In the genomic region with DNA sequence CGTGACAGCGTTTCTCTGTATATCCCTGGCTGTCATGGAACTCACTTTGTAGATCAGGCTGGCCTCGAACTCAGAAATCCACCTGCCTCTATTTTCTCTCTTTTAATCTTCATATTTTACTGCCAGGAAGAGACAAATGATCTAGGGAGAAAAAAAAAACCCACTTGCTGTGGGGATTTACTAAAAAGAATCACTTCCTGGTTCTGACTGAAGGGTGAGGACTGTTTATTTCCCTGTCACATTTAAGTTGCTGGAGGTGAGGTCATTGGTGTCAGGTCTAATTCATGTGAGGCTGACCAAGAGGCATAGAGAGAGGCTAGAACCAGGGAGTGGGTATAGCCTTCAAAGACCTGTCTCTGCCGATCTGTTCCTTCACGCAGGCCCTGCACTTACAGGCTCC, we compare ENCODE assay signal across 11 mouse cellular contexts. TPM values are rescaled to one million over a fixed set of nuclear protein-coding genes. Genes with fewer than 3 reads are reported as not detected.
DNase-seq lines count a peak whose midpoint lies in the region; ATAC-seq and TF ChIP-seq lines count a peak whose summit lies in the region.
"Had no signal": no experiment of that assay in that cellular context is flagged by ENCODE, and none has a peak within 500 bp of the region (broad histone marks: within the 10 kb centered on the region; RNA-seq: fewer than 3 reads in every experiment).

No protein-coding gene starts in this region.

- no peak for TF ChIP-seq EP300 in liver, embryonic 14.5 days (IDR thresholded peaks at IDR 0.05; ENCODE audit: low read depth)
- no peak for TF ChIP-seq EP300 in stomach, postnatal 0 days (optimal IDR thresholded peaks at IDR 0.05)

- TF ChIP-seq CTCF in liver, embryonic 14.5 days (IDR thresholded peaks at IDR 0.05; ENCODE audit: low read depth): no peak
- no peak for TF ChIP-seq CTCF in stomach, postnatal 0 days (IDR thresholded peaks at IDR 0.05; ENCODE audit: low read depth)

- no peak for DNase-seq in heart, postnatal 10 days
- peak; percentile 23 for DNase-seq in retina, postnatal 1 day
- no peak for DNase-seq in retina, embryonic 14.5 days (ENCODE audit: low spot score)
- no peak for DNase-seq in liver, embryonic 14.5 days (ENCODE audit: low read depth in 3 of 3, low spot score in 3 of 3)
- no peak for DNase-seq in stomach, postnatal 0 days (ENCODE audit: low spot score)
- no peak for DNase-seq in urinary bladder, postnatal 25 days (ENCODE audit: low spot score)
- DNase-seq in yolk sac, embryonic 10.5 days (ENCODE audit: low spot score): no peak
- DNase-seq: gastrocnemius, postnatal 36 days; kidney, postnatal 25 days had no signal

- no peaks in the 10 kb centered on the region for H3K27me3 ChIP-seq in heart, embryonic 16.5 days (ENCODE audit: control insufficient read depth, insufficient read depth, low read length)
- no peaks in the 10 kb centered on the region for H3K27me3 ChIP-seq in liver, embryonic 14.5 days (ENCODE audit: control insufficient read depth, insufficient read depth, low read length)
- no peaks in the 10 kb centered on the region for H3K27me3 ChIP-seq in stomach, postnatal 0 days (ENCODE audit: control insufficient read depth, insufficient read depth, low read length)
- H3K27me3 ChIP-seq: lung, embryonic 15.5 days had no signal

- H3K4me1 ChIP-seq in heart, embryonic 16.5 days (ENCODE audit: control insufficient read depth, insufficient read depth, low read length): peaks cover 78% of the 10 kb centered on the region
- peaks cover 57 to 62% of the 10 kb centered on the region in 2 experiments for H3K4me1 ChIP-seq in liver, embryonic 14.5 days (replicated peaks; ENCODE audit: control insufficient read depth in 2 of 2, insufficient read depth in 2 of 2, low read length in 1 of 2)
- peaks cover 7% of the 10 kb centered on the region for H3K4me1 ChIP-seq in stomach, postnatal 0 days (replicated peaks; ENCODE audit: control insufficient read depth, insufficient read depth)

- H3K27ac ChIP-seq in heart, embryonic 16.5 days (ENCODE audit: low read length): peak overlapping the region; percentile 97
- H3K27ac ChIP-seq in liver, embryonic 14.5 days: no peak overlapping the region
- peak overlapping the region; percentile 75 for H3K27ac ChIP-seq in stomach, postnatal 0 days (replicated peaks)
- H3K27ac ChIP-seq: lung, embryonic 15.5 days had no signal

- H3K4me2 ChIP-seq in heart, embryonic 16.5 days (ENCODE audit: low read depth, low read length): peak overlapping the region; percentile 81
- peak overlapping the region; percentile 100; the same call in 1 of the 2 replicates for H3K4me2 ChIP-seq in liver, embryonic 14.5 days (ENCODE audit: low read depth)
- no peak overlapping the region for H3K4me2 ChIP-seq in stomach, postnatal 0 days (replicated peaks; ENCODE audit: low read depth)

- no peak for ATAC-seq in heart, embryonic 16.5 days (replicated peaks; ENCODE audit: extremely low read depth, insufficient read depth, low FRiP score)
- no peak for ATAC-seq in liver, embryonic 14.5 days (ENCODE audit: insufficient read depth)
- no peak for ATAC-seq in stomach, postnatal 0 days (ENCODE audit: low FRiP score, low TSS enrichment)

- peak overlapping the region; percentile 99 for H3K4me3 ChIP-seq in heart, embryonic 16.5 days (ENCODE audit: low read length)
- H3K4me3 ChIP-seq in liver, embryonic 14.5 days (ENCODE audit: insufficient read depth in 1 of 2, low read depth in 2 of 2, low read length in 2 of 2): no peak overlapping the region
- no peak overlapping the region for H3K4me3 ChIP-seq in stomach, postnatal 0 days (ENCODE audit: low read depth, low read length)
- H3K4me3 ChIP-seq: lung, embryonic 15.5 days had no signal

- peaks cover 3% of the 10 kb centered on the region; the same call in 1 of the 2 replicates for H3K36me3 ChIP-seq in heart, embryonic 16.5 days (ENCODE audit: control insufficient read depth, insufficient read depth)
- no peaks in the 10 kb centered on the region for H3K36me3 ChIP-seq in liver, embryonic 14.5 days (replicated peaks; ENCODE audit: control insufficient read depth, insufficient read depth, low read depth)
- H3K36me3 ChIP-seq in stomach, postnatal 0 days (ENCODE audit: control insufficient read depth, insufficient read depth, low read length): no peaks in the 10 kb centered on the region
- H3K36me3 ChIP-seq: lung, embryonic 15.5 days had no signal

- no peaks in the 10 kb centered on the region for H3K9me3 ChIP-seq in heart, embryonic 16.5 days (replicated peaks; ENCODE audit: control insufficient read depth, low read length)
- H3K9me3 ChIP-seq in liver, embryonic 14.5 days (ENCODE audit: control insufficient read depth, low read length): no peaks in the 10 kb centered on the region
- H3K9me3 ChIP-seq in stomach, postnatal 0 days (ENCODE audit: control insufficient read depth, low read length): no peaks in the 10 kb centered on the region
- H3K9me3 ChIP-seq: lung, embryonic 15.5 days had no signal

- intact Hi-C loops in heart, postnatal 10 days (cut with DNase I): no loop called here

- H3K9ac ChIP-seq in heart, embryonic 16.5 days (ENCODE audit: low read length): peak overlapping the region; percentile 45
- H3K9ac ChIP-seq in liver, embryonic 14.5 days (replicated peaks): no peak overlapping the region
- H3K9ac ChIP-seq in stomach, postnatal 0 days (ENCODE audit: low read length): no peak overlapping the region
- H3K9ac ChIP-seq: lung, embryonic 15.5 days had no signal

- 62% methylated on average over 5 of the region's 5 CpGs for WGBS in heart, embryonic 16.5 days
- WGBS in liver, embryonic 14.5 days (ENCODE audit: insufficient replicate concordance): 64% methylated on average over 5 of the region's 5 CpGs
- WGBS in stomach, postnatal 0 days: 52% methylated on average over 5 of the region's 5 CpGs

RNA-seq across cellular contexts. Expression of a gene that starts 2.7 kb away (rescaled TPM):
- polyA plus RNA-seq in heart, embryonic 16.5 days (2015; fragmentation: Nextera tagmentation; extraction: Ambion mirVana): 134 and 141 TPM in 2 replicates
- 100 to 1,000 TPM; 116 to 132 TPM for total RNA-seq in heart, postnatal 10 days (2021)
- 3.9 and 4.9 TPM in 2 replicates for polyA plus RNA-seq in liver, embryonic 14.5 days (2012; rRNA removed)
- 13.1 and 13.5 TPM in 2 replicates for polyA plus RNA-seq in liver, embryonic 14.5 days (2014; fragmentation: Nextera tagmentation; extraction: Ambion mirVana)
- 54.9 and 57.8 TPM in 2 replicates for polyA plus RNA-seq in stomach, postnatal 0 days (2015; fragmentation: Nextera tagmentation; extraction: Ambion mirVana)

RNA-seq across cellular contexts. Expression of a gene that starts 48.0 kb away (rescaled TPM):
- 67.4 and 74.5 TPM in 2 replicates for polyA plus RNA-seq in heart, embryonic 16.5 days (2015; fragmentation: Nextera tagmentation; extraction: Ambion mirVana)
- 10 to 100 TPM; 46.9 to 55.3 TPM for total RNA-seq in heart, postnatal 10 days (2021)
- polyA plus RNA-seq in liver, embryonic 14.5 days (2012; rRNA removed): 2.5 and 2.8 TPM in 2 replicates
- 5.0 TPM in 2 replicates for polyA plus RNA-seq in liver, embryonic 14.5 days (2014; fragmentation: Nextera tagmentation; extraction: Ambion mirVana)
- polyA plus RNA-seq in stomach, postnatal 0 days (2015; fragmentation: Nextera tagmentation; extraction: Ambion mirVana): 60.8 and 64.6 TPM in 2 replicates

Comparison
In these comparisons a context has a peak if more than half of its experiments do, and no peak if none do; other contexts are left out.
1. RNA of a gene that starts 48.0 kb away (polyA plus RNA-seq): 67.4 to 74.5 TPM in heart, embryonic 16.5 days and 60.8 to 64.6 TPM in stomach, postnatal 0 days; 2.5 to 5.0 TPM in liver, embryonic 14.5 days; every median in the first group is over 10 times any median in the second.